Mouse (Mus musculus): ENCODE measurements around the gene Ltbp1.

The Ltbp1 gene

DNA sequence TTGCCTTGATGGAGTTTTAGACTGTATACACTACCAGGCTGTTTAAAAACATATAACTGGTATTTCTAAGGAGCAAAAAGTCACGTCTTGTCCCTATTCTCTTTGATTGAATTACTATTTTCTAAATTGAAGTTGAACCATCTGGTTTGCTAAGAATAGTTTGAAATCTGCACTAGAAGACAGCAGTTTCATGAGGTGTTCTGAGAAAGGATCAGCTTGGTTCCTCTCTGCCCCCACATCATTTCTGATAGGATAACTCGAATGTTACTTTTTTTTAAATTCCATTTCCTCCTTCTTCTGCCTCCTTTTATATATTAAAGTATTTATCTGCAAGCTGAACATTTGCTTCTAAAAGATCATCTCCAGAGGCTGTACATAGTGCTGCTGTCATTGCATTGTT is 231.2 kb downstream of the Ltbp1 start:
- no peaks in the 10 kb centered on the region for H3K36me3 ChIP-seq (ENCODE audit: insufficient read depth, low read length)
- no peak overlapping the region for H3K4me3 ChIP-seq (replicated peaks; ENCODE audit: low read length)
- TF ChIP-seq CTCF (conservative IDR thresholded peaks at IDR 0.05; ENCODE audit: low read length) (no peak), NANOG (IDR thresholded peaks at IDR 0.05; ENCODE audit: borderline replicate concordance, low read length) (no peak), POU5F1 (IDR thresholded peaks at IDR 0.05; ENCODE audit: borderline replicate concordance, low read length) (no peak)
- H3K4me1 ChIP-seq (replicated peaks; ENCODE audit: low read depth, low read length) = peaks cover 7% of the 10 kb centered on the region; the same call in 1 of the 2 replicates
- no peaks in the 10 kb centered on the region for H3K27me3 ChIP-seq (ENCODE audit: insufficient read depth, low read length)
- H3K9me3 ChIP-seq (ENCODE audit: low read length) = no peaks in the 10 kb centered on the region

GRCm38 (mm10) chr17:75237456-75237855 is 232.1 kb downstream of the Ltbp1 start:
- H3K4me3 ChIP-seq (replicated peaks; ENCODE audit: low read length) = no peak overlapping the region
- TF ChIP-seq POU5F1 (IDR thresholded peaks at IDR 0.05; ENCODE audit: borderline replicate concordance, low read length) (no peak), NANOG (IDR thresholded peaks at IDR 0.05; ENCODE audit: borderline replicate concordance, low read length) (no peak), CTCF (conservative IDR thresholded peaks at IDR 0.05; ENCODE audit: low read length) (no peak)
- H3K4me1 ChIP-seq (replicated peaks; ENCODE audit: low read depth, low read length) = peaks cover 7% of the 10 kb centered on the region; the same call in 1 of the 2 replicates
- H3K36me3 ChIP-seq (ENCODE audit: insufficient read depth, low read length) = no peaks in the 10 kb centered on the region
- no peaks in the 10 kb centered on the region for H3K27me3 ChIP-seq (ENCODE audit: insufficient read depth, low read length)
- H3K9me3 ChIP-seq (ENCODE audit: low read length) = no peaks in the 10 kb centered on the region

GRCm38 (mm10) chr17:75238655-75239054 is 233.3 kb downstream of the Ltbp1 start:
- Histone ChIP-seq H3K4me1 (replicated peaks; ENCODE audit: low read depth, low read length) (no peaks in the 10 kb centered on the region; the same call in 1 of the 2 replicates), H3K27me3 (ENCODE audit: insufficient read depth, low read length) (no peaks in the 10 kb centered on the region), H3K9me3 (ENCODE audit: low read length) (no peaks in the 10 kb centered on the region), H3K36me3 (ENCODE audit: insufficient read depth, low read length) (no peaks in the 10 kb centered on the region), H3K4me3 (replicated peaks; ENCODE audit: low read length) (no peak overlapping the region)
- TF ChIP-seq CTCF (conservative IDR thresholded peaks at IDR 0.05; ENCODE audit: low read length) (no peak), POU5F1 (IDR thresholded peaks at IDR 0.05; ENCODE audit: borderline replicate concordance, low read length) (no peak), NANOG (IDR thresholded peaks at IDR 0.05; ENCODE audit: borderline replicate concordance, low read length) (no peak)

GRCm38 (mm10) chr17:75239545-75239944 is 234.2 kb downstream of the Ltbp1 start:
- no peaks in the 10 kb centered on the region for H3K4me1 ChIP-seq (replicated peaks; ENCODE audit: low read depth, low read length)
- no peaks in the 10 kb centered on the region for H3K9me3 ChIP-seq (ENCODE audit: low read length)
- no peak overlapping the region for H3K4me3 ChIP-seq (replicated peaks; ENCODE audit: low read length)
- H3K27me3 ChIP-seq (ENCODE audit: insufficient read depth, low read length) = no peaks in the 10 kb centered on the region
- no peaks in the 10 kb centered on the region for H3K36me3 ChIP-seq (ENCODE audit: insufficient read depth, low read length)
- TF ChIP-seq POU5F1 (IDR thresholded peaks at IDR 0.05; ENCODE audit: borderline replicate concordance, low read length) = no peak
- no peak for TF ChIP-seq NANOG (IDR thresholded peaks at IDR 0.05; ENCODE audit: borderline replicate concordance, low read length)
- TF ChIP-seq CTCF (conservative IDR thresholded peaks at IDR 0.05; ENCODE audit: low read length) = no peak

- no peak overlapping the region for H3K4me3 ChIP-seq (replicated peaks; ENCODE audit: low read length)
- no peaks in the 10 kb centered on the region for H3K36me3 ChIP-seq (ENCODE audit: insufficient read depth, low read length)
- H3K4me1 ChIP-seq (replicated peaks; ENCODE audit: low read depth, low read length) = no peaks in the 10 kb centered on the region
- H3K27me3 ChIP-seq (ENCODE audit: insufficient read depth, low read length) = no peaks in the 10 kb centered on the region
- H3K9me3 ChIP-seq (ENCODE audit: low read length) = no peaks in the 10 kb centered on the region
- TF ChIP-seq NANOG (IDR thresholded peaks at IDR 0.05; ENCODE audit: borderline replicate concordance, low read length) = no peak
- no peak for TF ChIP-seq POU5F1 (IDR thresholded peaks at IDR 0.05; ENCODE audit: borderline replicate concordance, low read length)
- no peak for TF ChIP-seq CTCF (conservative IDR thresholded peaks at IDR 0.05; ENCODE audit: low read length)
Measured at GRCm38 (mm10) chr17:75242086-75242485, 236.7 kb downstream of the Ltbp1 start.

GRCm38 (mm10) chr17:75243221-75243620 is 237.9 kb downstream of the Ltbp1 start:
- TF ChIP-seq CTCF (conservative IDR thresholded peaks at IDR 0.05; ENCODE audit: low read length) = no peak
- TF ChIP-seq NANOG (IDR thresholded peaks at IDR 0.05; ENCODE audit: borderline replicate concordance, low read length) = no peak
- no peak for TF ChIP-seq POU5F1 (IDR thresholded peaks at IDR 0.05; ENCODE audit: borderline replicate concordance, low read length)
- Histone ChIP-seq H3K4me1 (replicated peaks; ENCODE audit: low read depth, low read length) (no peaks in the 10 kb centered on the region), H3K36me3 (ENCODE audit: insufficient read depth, low read length) (no peaks in the 10 kb centered on the region), H3K4me3 (replicated peaks; ENCODE audit: low read length) (no peak overlapping the region), H3K27me3 (ENCODE audit: insufficient read depth, low read length) (no peaks in the 10 kb centered on the region), H3K9me3 (ENCODE audit: low read length) (no peaks in the 10 kb centered on the region)

DNA sequence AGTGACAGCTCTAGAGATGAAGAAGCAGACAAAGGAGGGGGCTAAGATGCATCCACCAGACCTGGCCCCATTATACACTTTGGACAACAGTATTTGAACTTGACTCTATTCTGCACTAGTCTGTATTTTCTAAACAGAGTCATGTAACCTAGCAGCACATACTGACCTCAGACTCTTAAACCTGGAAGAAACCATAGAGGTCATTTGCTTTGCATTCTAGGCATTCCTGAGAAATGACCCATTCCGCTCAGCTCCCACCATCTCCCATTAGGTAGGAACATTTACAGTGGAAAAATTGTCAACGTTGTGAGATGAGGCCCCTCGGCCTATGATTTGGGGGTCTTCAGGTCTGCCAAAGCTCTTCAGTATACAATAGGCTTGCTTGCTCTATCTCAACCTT is 238.8 kb downstream of the Ltbp1 start:
- Histone ChIP-seq H3K9me3 (ENCODE audit: low read length) (no peaks in the 10 kb centered on the region), H3K4me3 (replicated peaks; ENCODE audit: low read length) (no peak overlapping the region), H3K4me1 (replicated peaks; ENCODE audit: low read depth, low read length) (no peaks in the 10 kb centered on the region), H3K27me3 (ENCODE audit: insufficient read depth, low read length) (no peaks in the 10 kb centered on the region), H3K36me3 (ENCODE audit: insufficient read depth, low read length) (no peaks in the 10 kb centered on the region)
- no peak for TF ChIP-seq NANOG (IDR thresholded peaks at IDR 0.05; ENCODE audit: borderline replicate concordance, low read length)
- TF ChIP-seq POU5F1 (IDR thresholded peaks at IDR 0.05; ENCODE audit: borderline replicate concordance, low read length) = no peak
- no peak for TF ChIP-seq CTCF (conservative IDR thresholded peaks at IDR 0.05; ENCODE audit: low read length)

DNA sequence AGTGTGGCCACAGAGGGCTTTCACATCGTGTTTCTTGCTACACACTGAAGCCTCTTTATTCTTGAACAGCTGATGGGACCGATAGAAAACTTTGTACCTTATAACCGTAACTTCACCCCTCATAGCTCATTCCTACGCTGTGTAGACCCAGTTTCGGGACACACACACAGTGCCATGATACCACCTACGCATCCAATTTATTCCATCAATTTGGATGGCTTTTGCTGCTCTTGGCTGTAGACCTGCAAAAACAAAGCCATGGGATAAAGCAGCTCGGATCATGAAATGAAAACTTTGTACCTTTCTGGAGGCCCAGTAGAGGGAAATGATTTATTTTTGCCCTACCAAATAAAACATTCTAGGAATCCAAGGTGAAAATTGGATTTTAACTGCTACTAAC is 239.7 kb downstream of the Ltbp1 start:
- TF ChIP-seq CTCF (conservative IDR thresholded peaks at IDR 0.05; ENCODE audit: low read length) (no peak), POU5F1 (IDR thresholded peaks at IDR 0.05; ENCODE audit: borderline replicate concordance, low read length) (no peak), NANOG (IDR thresholded peaks at IDR 0.05; ENCODE audit: borderline replicate concordance, low read length) (no peak)
- no peaks in the 10 kb centered on the region for H3K36me3 ChIP-seq (ENCODE audit: insufficient read depth, low read length)

DNA sequence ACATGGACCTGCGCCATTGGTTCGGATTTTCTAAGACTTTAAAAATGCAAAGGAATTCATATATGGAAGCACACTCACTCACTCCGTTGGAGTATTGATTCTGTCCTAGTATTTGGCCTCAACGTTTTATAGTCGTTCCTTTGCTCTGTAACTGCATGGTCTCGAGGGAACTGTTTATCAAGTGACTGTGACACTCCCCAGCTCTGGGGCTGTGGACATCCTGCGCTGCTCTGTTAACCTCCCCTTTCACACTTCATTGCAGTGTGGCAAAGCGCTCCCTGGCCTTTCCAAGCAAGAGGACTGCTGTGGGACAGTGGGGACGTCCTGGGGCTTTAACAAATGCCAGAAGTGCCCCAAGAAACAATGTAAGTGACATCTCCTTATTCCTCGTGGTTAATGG is 243.3 kb downstream of the Ltbp1 start:
- no peak for TF ChIP-seq CTCF (conservative IDR thresholded peaks at IDR 0.05; ENCODE audit: low read length)
- TF ChIP-seq POU5F1 (IDR thresholded peaks at IDR 0.05; ENCODE audit: borderline replicate concordance, low read length) = no peak
- no peak for TF ChIP-seq NANOG (IDR thresholded peaks at IDR 0.05; ENCODE audit: borderline replicate concordance, low read length)
- Histone ChIP-seq H3K4me1 (replicated peaks; ENCODE audit: low read depth, low read length) (no peaks in the 10 kb centered on the region), H3K36me3 (ENCODE audit: insufficient read depth, low read length) (no peaks in the 10 kb centered on the region), H3K4me3 (replicated peaks; ENCODE audit: low read length) (no peak overlapping the region), H3K9me3 (ENCODE audit: low read length) (no peaks in the 10 kb centered on the region), H3K27me3 (ENCODE audit: insufficient read depth, low read length) (no peaks in the 10 kb centered on the region)

More for the DNA sequence above, 239.7 kb downstream of the Ltbp1 start:
- no peaks in the 10 kb centered on the region for H3K9me3 ChIP-seq (ENCODE audit: low read length)
- no peak overlapping the region for H3K4me3 ChIP-seq (replicated peaks; ENCODE audit: low read length)
- H3K4me1 ChIP-seq (replicated peaks; ENCODE audit: low read depth, low read length) = no peaks in the 10 kb centered on the region
- no peaks in the 10 kb centered on the region for H3K27me3 ChIP-seq (ENCODE audit: insufficient read depth, low read length)

All from E14TG2a.4 (cell line).